Mouse (Mus musculus) intestine, embryonic 15.5 days (tissue): Measurements from ENCODE around the gene Zdhhc3. TPM values are rescaled to one million over a fixed set of nuclear protein-coding genes. Genes with fewer than 3 reads are reported as not detected.

Source experiments
- ATAC-seq: fragments of 200-750 bp; cut with Nextera tagmentation; 2 replicates; pipeline ENCODE4 v1.8.0; 2017; ENCODE audit warnings: moderate TSS enrichment, moderate library complexity
- H3K27ac ChIP-seq: fragments of 300-500 bp; sonication (generic); 2 replicates; pipeline ENCODE4 v1.5.1; 2015; ENCODE audit warnings: mild to moderate bottlenecking, inconsistent platforms
- H3K27me3 ChIP-seq: fragments of 300-500 bp; sonication (generic); replicated peaks from 2 replicates; pipeline ENCODE4 v1.6.1; 2015; ENCODE audit warnings: inconsistent platforms
- H3K36me3 ChIP-seq: fragments of 300-500 bp; sonication (generic); 2 replicates; pipeline ENCODE4 v1.6.1; 2015; ENCODE audit warnings: inconsistent platforms
- H3K4me1 ChIP-seq: fragments of 300-500 bp; sonication (generic); replicated peaks from 2 replicates; pipeline ENCODE4 v1.6.1; 2015; ENCODE audit warnings: inconsistent platforms
- H3K4me2 ChIP-seq: fragments of 300-500 bp; sonication (generic); replicated peaks from 2 replicates; pipeline ENCODE4 v1.6.1; 2015; ENCODE audit warnings: mild to moderate bottlenecking, inconsistent platforms
- H3K4me3 ChIP-seq: fragments of 300-500 bp; sonication (generic); replicated peaks from 2 replicates; pipeline ENCODE4 v1.5.1; 2015; ENCODE audit warnings: inconsistent platforms
- H3K9ac ChIP-seq: fragments of 300-500 bp; sonication (generic); 2 replicates; pipeline ENCODE4 v1.6.1; 2015; ENCODE audit warnings: inconsistent platforms
- H3K9me3 ChIP-seq: fragments of 300-500 bp; sonication (generic); 2 replicates; pipeline ENCODE4 v1.6.1; 2016; ENCODE audit warnings: inconsistent platforms
- WGBS: fragments of 180-500 bp; shearing (Covaris S2); methylation state at CpG from one replicate; pipeline ENCODE4 v1.1.7; 2015; 5-methylcytosine and 5-hydroxymethylcytosine counted together
- polyA plus RNA-seq: library from polyadenylated mRNA; unstranded; fragments of >200 nt; fragmentation: Nextera tagmentation; extraction: Ambion mirVana; gene quantifications from 2 replicates; pipeline ENCODE4 v1.2.1, GENCODE M21; 2015

Zdhhc3 gene
- polyA plus RNA-seq, 1 experiment from 2014 or later, result 82.6 TPM

- Histone ChIP-seq H3K4me2 (no peak overlapping the region), H3K9me3 (no peaks in the 10 kb centered on the region), H3K27ac (no peak overlapping the region), H3K27me3 (no peaks in the 10 kb centered on the region), H3K36me3 (peaks cover 3% of the 10 kb centered on the region; the same call in 1 of the 2 replicates), H3K9ac (no peak overlapping the region), H3K4me3 (no peak overlapping the region), H3K4me1 (peaks cover 13% of the 10 kb centered on the region)
- no peak for ATAC-seq
- 89% methylated on average over 7 of the region's 7 CpGs for WGBS
Observed at GRCm38 (mm10) chr9:123109188-123109587, 3.8 kb downstream of the Zdhhc3 start.

GRCm38 (mm10) chr9:123107186-123107585 is 5.8 kb downstream of the Zdhhc3 start:
- Histone ChIP-seq H3K9me3 (no peaks in the 10 kb centered on the region), H3K4me3 (no peak overlapping the region), H3K4me1 (peaks cover 9% of the 10 kb centered on the region), H3K27me3 (no peaks in the 10 kb centered on the region), H3K27ac (no peak overlapping the region), H3K9ac (no peak overlapping the region), H3K4me2 (no peak overlapping the region), H3K36me3 (peaks cover 3% of the 10 kb centered on the region; the same call in 1 of the 2 replicates)
- 88% methylated on average over 4 of the region's 4 CpGs for WGBS
- ATAC-seq, result no peak

GRCm38 (mm10) chr9:123104362-123104761 is 8.6 kb downstream of the Zdhhc3 start:
- Histone ChIP-seq H3K4me3 (no peak overlapping the region), H3K36me3 (peaks cover 12% of the 10 kb centered on the region; the same call in 1 of the 2 replicates), H3K9me3 (no peaks in the 10 kb centered on the region), H3K4me1 (no peaks in the 10 kb centered on the region), H3K27ac (no peak overlapping the region), H3K4me2 (no peak overlapping the region), H3K27me3 (no peaks in the 10 kb centered on the region), H3K9ac (no peak overlapping the region)
- no peak for ATAC-seq

GRCm38 (mm10) chr9:123103425-123103824 is 9.6 kb downstream of the Zdhhc3 start:
- no peaks in the 10 kb centered on the region for H3K27me3 ChIP-seq
- H3K9me3 ChIP-seq, result no peaks in the 10 kb centered on the region
- no peak overlapping the region for H3K4me2 ChIP-seq
- H3K9ac ChIP-seq, result no peak overlapping the region
- no peaks in the 10 kb centered on the region for H3K4me1 ChIP-seq
- no peak overlapping the region for H3K4me3 ChIP-seq
- no peak overlapping the region for H3K27ac ChIP-seq
- H3K36me3 ChIP-seq, result peaks cover 16% of the 10 kb centered on the region; the same call in 1 of the 2 replicates
- no peak for ATAC-seq

GRCm38 (mm10) chr9:123099631-123100455 is 13.2 kb downstream of the Zdhhc3 start:
- H3K27me3 ChIP-seq, result no peaks in the 10 kb centered on the region
- no peak overlapping the region for H3K4me2 ChIP-seq
- H3K9ac ChIP-seq, result no peak overlapping the region
- ATAC-seq, result no peak
- WGBS, result 90% methylated on average over 16 of the region's 16 CpGs
- no peak overlapping the region for H3K27ac ChIP-seq
- no peaks in the 10 kb centered on the region for H3K4me1 ChIP-seq
- no peaks in the 10 kb centered on the region for H3K9me3 ChIP-seq
- H3K36me3 ChIP-seq, result peaks cover 34% of the 10 kb centered on the region
- H3K4me3 ChIP-seq, result no peak overlapping the region

- H3K27ac ChIP-seq, result no peak overlapping the region
- no peak overlapping the region for H3K4me3 ChIP-seq
- WGBS, result 88% methylated on average over 4 of the region's 4 CpGs
- no peaks in the 10 kb centered on the region for H3K4me1 ChIP-seq
- peaks cover 34% of the 10 kb centered on the region for H3K36me3 ChIP-seq
- no peaks in the 10 kb centered on the region for H3K9me3 ChIP-seq
- no peaks in the 10 kb centered on the region for H3K27me3 ChIP-seq
- no peak for ATAC-seq
- no peak overlapping the region for H3K4me2 ChIP-seq
- no peak overlapping the region for H3K9ac ChIP-seq
Observed at GRCm38 (mm10) chr9:123090844-123091243, 22.2 kb downstream of the Zdhhc3 start.

- Histone ChIP-seq H3K27ac (no peak overlapping the region), H3K36me3 (peaks cover 37% of the 10 kb centered on the region), H3K4me2 (no peak overlapping the region), H3K27me3 (no peaks in the 10 kb centered on the region), H3K4me3 (no peak overlapping the region), H3K9ac (no peak overlapping the region), H3K4me1 (no peaks in the 10 kb centered on the region), H3K9me3 (no peaks in the 10 kb centered on the region)
- ATAC-seq, result no peak
- WGBS, result 68% methylated on average over 3 of the region's 3 CpGs
Observed at GRCm38 (mm10) chr9:123087558-123087957, 25.4 kb downstream of the Zdhhc3 start.

GRCm38 (mm10) chr9:123085373-123085772 is 27.6 kb downstream of the Zdhhc3 start:
- WGBS, result 74% methylated on average over 1 of the region's 1 CpGs
- Histone ChIP-seq H3K4me1 (no peaks in the 10 kb centered on the region), H3K4me2 (no peak overlapping the region), H3K4me3 (no peak overlapping the region), H3K9me3 (no peaks in the 10 kb centered on the region), H3K9ac (no peak overlapping the region), H3K36me3 (peaks cover 34% of the 10 kb centered on the region), H3K27ac (no peak overlapping the region), H3K27me3 (no peaks in the 10 kb centered on the region)
- no peak for ATAC-seq

- H3K4me1 ChIP-seq, result no peaks in the 10 kb centered on the region
- H3K9ac ChIP-seq, result no peak overlapping the region
- 84% methylated on average over 1 of the region's 1 CpGs for WGBS
- no peak overlapping the region for H3K4me3 ChIP-seq
- no peaks in the 10 kb centered on the region for H3K9me3 ChIP-seq
- no peak overlapping the region for H3K4me2 ChIP-seq
- H3K27me3 ChIP-seq, result no peaks in the 10 kb centered on the region
- no peak for ATAC-seq
- no peak overlapping the region for H3K27ac ChIP-seq
- peaks cover 23% of the 10 kb centered on the region for H3K36me3 ChIP-seq
Observed at GRCm38 (mm10) chr9:123080796-123081195, 32.2 kb downstream of the Zdhhc3 start.

GRCm38 (mm10) chr9:123080355-123080754 is 32.6 kb downstream of the Zdhhc3 start:
- Histone ChIP-seq H3K27me3 (no peaks in the 10 kb centered on the region), H3K27ac (no peak overlapping the region), H3K4me1 (no peaks in the 10 kb centered on the region), H3K4me2 (no peak overlapping the region), H3K9ac (no peak overlapping the region), H3K4me3 (no peak overlapping the region), H3K9me3 (no peaks in the 10 kb centered on the region), H3K36me3 (peaks cover 20% of the 10 kb centered on the region)
- 93% methylated on average over 7 of the region's 7 CpGs for WGBS
- ATAC-seq, result no peak

- H3K27ac ChIP-seq, result no peak overlapping the region
- H3K9me3 ChIP-seq, result no peaks in the 10 kb centered on the region
- no peak overlapping the region for H3K4me2 ChIP-seq
- ATAC-seq, result no peak
- 90% methylated on average over 5 of the region's 5 CpGs for WGBS
- no peaks in the 10 kb centered on the region for H3K27me3 ChIP-seq
- H3K9ac ChIP-seq, result no peak overlapping the region
- no peaks in the 10 kb centered on the region for H3K4me1 ChIP-seq
- no peak overlapping the region for H3K4me3 ChIP-seq
- H3K36me3 ChIP-seq, result peaks cover 27% of the 10 kb centered on the region
Observed at GRCm38 (mm10) chr9:123079149-123079548, 33.9 kb downstream of the Zdhhc3 start.

GRCm38 (mm10) chr9:123060172-123060571 is 52.8 kb downstream of the Zdhhc3 start:
- no peak overlapping the region for H3K9ac ChIP-seq
- no peaks in the 10 kb centered on the region for H3K36me3 ChIP-seq
- no peaks in the 10 kb centered on the region for H3K9me3 ChIP-seq
- WGBS, result 56% methylated on average over 3 of the region's 3 CpGs
- no peak overlapping the region for H3K4me2 ChIP-seq
- no peak overlapping the region for H3K4me3 ChIP-seq
- no peak overlapping the region for H3K27ac ChIP-seq
- no peaks in the 10 kb centered on the region for H3K4me1 ChIP-seq
- no peaks in the 10 kb centered on the region for H3K27me3 ChIP-seq
- ATAC-seq, result peak; percentile 62

- H3K4me1 ChIP-seq, result no peaks in the 10 kb centered on the region
- no peaks in the 10 kb centered on the region for H3K27me3 ChIP-seq
- H3K4me2 ChIP-seq, result no peak overlapping the region
- no peak overlapping the region for H3K4me3 ChIP-seq
- H3K9ac ChIP-seq, result no peak overlapping the region
- ATAC-seq, result no peak
- H3K27ac ChIP-seq, result no peak overlapping the region
- H3K36me3 ChIP-seq, result no peaks in the 10 kb centered on the region
- H3K9me3 ChIP-seq, result no peaks in the 10 kb centered on the region
Observed at GRCm38 (mm10) chr9:123058724-123059292, 54.2 kb downstream of the Zdhhc3 start.
